Mouse (Mus musculus) spleen, postnatal 36 days (tissue): ENCODE results near the gene Astn2.

ENCODE experiments used
- DNase-seq, 2 experiments: peaks; one replicate each; pipeline ENCODE4 v3.0.0; 2022; ENCODE audit warnings: low spot score in 2 of 2, mixed read lengths in 1 of 2

Astn2 gene

GRCm38 (mm10) chr4:66404201-66404711, at the start of gene Astn2:
Gene Astn2 (minus strand): TSS chr4:66404611.
- DNase-seq = no peak

GRCm38 (mm10) chr4:66450115-66450514, 45.7 kb upstream of the Astn2 start:
- DNase-seq = no peak

- no peak for DNase-seq
Measured at GRCm38 (mm10) chr4:66431256-66431655, 26.8 kb upstream of the Astn2 start.

GRCm38 (mm10) chr4:66425804-66426203, 21.4 kb upstream of the Astn2 start:
- no peak for DNase-seq

GRCm38 (mm10) chr4:66414778-66415177, 10.4 kb upstream of the Astn2 start:
- no peak for DNase-seq

- DNase-seq = no peak
Measured at GRCm38 (mm10) chr4:66405086-66405485, 675 bp upstream of the Astn2 start.

GRCm38 (mm10) chr4:66403708-66404200, 657 bp downstream of the Astn2 start:
- DNase-seq = no peak

- no peak for DNase-seq
Measured at GRCm38 (mm10) chr4:66403116-66403707, 1.2 kb downstream of the Astn2 start.

GRCm38 (mm10) chr4:66402611-66403010, 1.8 kb downstream of the Astn2 start:
- no peak for DNase-seq

GRCm38 (mm10) chr4:66401186-66401681, 3.2 kb downstream of the Astn2 start:
- DNase-seq = no peak

GRCm38 (mm10) chr4:66399066-66399465, 5.3 kb downstream of the Astn2 start:
- no peak for DNase-seq

GRCm38 (mm10) chr4:66397216-66397615, 7.2 kb downstream of the Astn2 start:
- DNase-seq = no peak

- no peak for DNase-seq
Measured at GRCm38 (mm10) chr4:66393294-66393693, 11.1 kb downstream of the Astn2 start.

GRCm38 (mm10) chr4:66390480-66390879, 13.9 kb downstream of the Astn2 start:
- DNase-seq = no peak

- no peak for DNase-seq
Measured at GRCm38 (mm10) chr4:66378586-66378985, 25.8 kb downstream of the Astn2 start.

- no peak for DNase-seq
Measured at GRCm38 (mm10) chr4:66370557-66371071, 33.8 kb downstream of the Astn2 start.

GRCm38 (mm10) chr4:66365500-66365899, 38.9 kb downstream of the Astn2 start:
- DNase-seq = no peak

GRCm38 (mm10) chr4:66344632-66345031, 59.8 kb downstream of the Astn2 start:
- DNase-seq = no peak

- DNase-seq = no peak
Measured at GRCm38 (mm10) chr4:66337443-66337842, 67.0 kb downstream of the Astn2 start.

- DNase-seq = no peak
Measured at GRCm38 (mm10) chr4:66330600-66331285, 73.7 kb downstream of the Astn2 start.

- no peak for DNase-seq
Measured at GRCm38 (mm10) chr4:66321051-66321450, 83.4 kb downstream of the Astn2 start.

GRCm38 (mm10) chr4:66314806-66315484, 89.5 kb downstream of the Astn2 start:
- no peak for DNase-seq
